Mouse (Mus musculus) testis, adult 2 months (tissue): ENCODE measurements around the gene Col8a2. TPM values are rescaled to one million over a fixed set of nuclear protein-coding genes. Genes with fewer than 3 reads are reported as not detected.

Experiments used
- H3K27ac ChIP-seq: fragments of 200-500 bp; 2 replicates; pipeline ENCODE4 v1.5.1; 2012; ENCODE audit warnings: low read depth, low read length; ENCODE audit not compliant: control insufficient read depth, insufficient read depth
- H3K27me3 ChIP-seq: fragments of 200-500 bp; 2 replicates; pipeline ENCODE4 v1.6.1; 2012; ENCODE audit warnings: mild to moderate bottlenecking, low read length, moderate library complexity; ENCODE audit not compliant: control insufficient read depth, insufficient read depth
- H3K36me3 ChIP-seq: fragments of 200-500 bp; 2 replicates; pipeline ENCODE4 v1.6.1; 2012; ENCODE audit warnings: mild to moderate bottlenecking, low read length; ENCODE audit not compliant: control insufficient read depth, insufficient read depth
- H3K4me1 ChIP-seq: fragments of 200-500 bp; 2 replicates; pipeline ENCODE4 v1.6.1; 2012; ENCODE audit warnings: low read length; ENCODE audit not compliant: control insufficient read depth, insufficient read depth
- H3K4me3 ChIP-seq: fragments of 200-500 bp; 2 replicates; pipeline ENCODE4 v1.5.1; 2012; ENCODE audit warnings: low read depth, mild to moderate bottlenecking, low read length, moderate library complexity, mixed read lengths; ENCODE audit not compliant: control insufficient read depth
- CTCF ChIP-seq: fragments of 200-500 bp; IDR thresholded peaks from 2 replicates; pipeline ENCODE4 v1.5.1; 2012; ENCODE audit warnings: low read depth, mild to moderate bottlenecking, inconsistent platforms, low read length, moderate library complexity; ENCODE audit not compliant: control insufficient read depth, insufficient read depth, insufficient replicate concordance
- POLR2A ChIP-seq: fragments of 200-500 bp; IDR thresholded peaks from 2 replicates; pipeline ENCODE4 v1.6.1; 2012; ENCODE audit warnings: low read depth, mild to moderate bottlenecking, inconsistent platforms, low read length, moderate library complexity; ENCODE audit not compliant: control insufficient read depth
- polyA plus RNA-seq: library from polyadenylated mRNA; depleted of rRNA; stranded (reverse); fragments of >200 nt; gene quantifications from 2 replicates; pipeline ENCODE4 v1.2.3, GENCODE M21; 2012

Gene Col8a2
- polyA plus RNA-seq, 1 experiment = 0.48 TPM

DNA sequence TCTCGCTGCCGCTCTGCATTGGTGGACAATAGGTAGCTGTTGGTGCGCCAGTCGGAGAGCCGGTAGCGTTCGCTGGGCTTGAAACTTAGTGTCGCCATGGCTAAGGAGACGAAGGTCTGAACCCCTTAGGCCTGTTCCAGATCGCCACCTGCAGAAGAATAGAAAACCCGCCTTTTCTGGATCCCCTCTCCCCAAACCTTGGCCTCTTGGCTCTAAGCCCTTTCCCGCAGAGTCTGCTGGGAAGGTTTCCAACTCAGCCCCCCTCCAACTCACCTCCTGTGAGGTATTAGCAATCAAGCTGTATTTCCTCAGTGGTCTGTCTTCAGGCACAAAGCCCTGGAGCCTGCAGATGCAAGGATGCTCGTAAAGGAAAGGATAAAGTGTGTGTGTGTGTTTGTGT is 38.3 kb downstream of the Col8a2 start:
- Histone ChIP-seq H3K36me3 (no peaks in the 10 kb centered on the region), H3K4me1 (peaks cover 16% of the 10 kb centered on the region), H3K27me3 (no peaks in the 10 kb centered on the region), H3K4me3 (peak overlapping the region; percentile 82), H3K27ac (peak overlapping the region; percentile 50)
- TF ChIP-seq POLR2A = no peak
- no peak for TF ChIP-seq CTCF

DNA sequence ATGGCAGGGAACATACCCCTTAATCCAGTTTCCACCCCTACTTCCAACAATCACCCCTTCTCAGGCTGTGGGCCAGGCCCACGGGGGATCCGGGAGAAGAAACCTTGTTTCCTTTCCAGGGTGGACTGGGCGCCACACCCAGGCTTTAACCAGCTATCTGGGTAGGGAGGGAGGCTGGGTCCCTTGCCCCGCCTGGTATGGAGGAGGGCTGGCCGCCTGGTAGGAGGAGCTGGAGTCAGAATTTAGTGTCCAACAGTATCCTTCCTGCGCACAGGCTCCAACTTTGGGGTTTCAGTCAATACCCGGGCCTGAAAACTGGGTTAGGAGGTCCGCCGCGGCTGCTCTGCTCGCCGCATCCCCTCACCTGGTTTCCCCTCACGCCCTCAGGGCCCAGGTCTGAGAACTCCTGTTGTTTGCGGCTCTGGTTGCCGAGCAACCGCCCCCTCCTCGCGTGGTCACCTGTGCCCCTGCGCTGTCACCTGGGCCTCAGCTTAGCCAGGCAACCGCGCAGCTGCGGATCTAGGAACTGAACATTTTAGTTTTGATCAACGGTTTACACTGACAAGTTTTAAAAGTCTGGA is 38.8 kb downstream of the Col8a2 start, which contains the start of gene Tekt2:
TSS of gene Tekt2 (minus strand) at position 408 of the 581 bp plus-strand sequence.
- Histone ChIP-seq H3K4me1 (peaks cover 16% of the 10 kb centered on the region), H3K27me3 (no peaks in the 10 kb centered on the region), H3K4me3 (peak within 1 kb of the TSS; percentile 82), H3K36me3 (no peaks in the 10 kb centered on the region), H3K27ac (peak within 1 kb of the TSS; percentile 50)
- TF ChIP-seq CTCF = no peak
- TF ChIP-seq POLR2A = peak; percentile 79; the same call in 1 of the 2 replicates

DNA sequence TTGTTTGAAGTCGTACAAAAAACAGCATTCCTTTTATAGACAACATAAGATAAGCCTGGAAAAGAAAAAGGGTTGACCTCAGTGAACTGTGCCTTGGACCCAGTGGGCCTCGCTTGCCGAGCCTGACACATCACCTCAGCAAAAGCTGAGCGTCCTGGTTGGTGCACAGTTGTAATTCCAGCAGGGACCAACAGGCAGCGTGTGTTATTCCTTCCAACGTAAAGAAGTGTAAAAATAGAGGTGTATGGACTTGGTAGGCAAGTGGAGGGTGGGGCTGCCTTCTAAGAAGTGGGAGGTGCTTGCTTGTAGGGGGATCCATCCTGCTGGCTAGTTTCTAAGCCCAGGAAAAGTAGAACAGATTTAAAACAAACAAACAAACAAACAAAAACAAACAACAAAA is 39.4 kb downstream of the Col8a2 start:
- TF ChIP-seq POLR2A (no peak), CTCF (no peak)
- no peaks in the 10 kb centered on the region for H3K27me3 ChIP-seq
- H3K4me1 ChIP-seq = peaks cover 13% of the 10 kb centered on the region
- no peaks in the 10 kb centered on the region for H3K36me3 ChIP-seq
- peak overlapping the region; percentile 68 for H3K4me3 ChIP-seq
- no peak overlapping the region for H3K27ac ChIP-seq

DNA sequence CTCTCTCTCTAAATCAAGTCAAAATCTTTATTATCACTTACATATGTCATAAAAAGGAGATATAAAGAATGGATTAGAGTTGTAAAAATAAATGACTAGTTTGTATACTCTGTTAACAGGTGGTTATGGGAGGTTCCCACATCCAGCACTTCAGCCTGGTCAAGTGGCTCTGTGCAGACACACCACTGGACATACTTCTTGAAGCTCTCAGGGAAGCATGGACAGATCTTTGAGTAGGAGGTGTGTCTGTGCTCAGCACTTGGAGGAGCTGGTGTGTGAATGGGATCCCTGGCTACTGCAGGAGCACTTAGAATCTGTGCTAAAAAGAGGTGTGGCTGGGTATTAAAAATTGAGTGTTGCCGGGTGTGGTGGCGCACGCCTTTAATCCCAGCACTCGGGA is 43.7 kb downstream of the Col8a2 start:
- peaks cover 6% of the 10 kb centered on the region for H3K4me1 ChIP-seq
- TF ChIP-seq POLR2A = no peak
- TF ChIP-seq CTCF = no peak
- no peaks in the 10 kb centered on the region for H3K36me3 ChIP-seq
- no peak overlapping the region for H3K4me3 ChIP-seq
- no peaks in the 10 kb centered on the region for H3K27me3 ChIP-seq
- no peak overlapping the region for H3K27ac ChIP-seq

DNA sequence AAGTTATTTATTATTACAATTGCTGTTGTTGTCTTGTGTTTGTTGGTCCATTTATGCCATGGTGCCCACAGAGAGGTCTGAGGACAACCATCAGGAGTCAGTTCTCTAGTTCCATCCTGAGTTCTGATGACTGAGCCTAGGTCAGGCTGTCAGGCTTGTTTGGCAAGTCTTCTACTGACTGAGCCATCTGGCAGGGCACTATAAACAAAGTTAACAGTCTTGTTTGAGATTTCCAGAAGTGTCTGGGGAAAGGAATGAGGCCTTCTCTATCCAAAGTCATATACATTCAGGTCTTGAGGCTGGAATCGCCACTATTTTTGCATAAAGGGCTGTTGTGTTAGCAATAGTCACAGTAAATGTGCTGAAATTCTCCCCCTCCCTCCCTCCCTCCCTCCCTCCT is 45.2 kb downstream of the Col8a2 start:
- TF ChIP-seq POLR2A = no peak
- TF ChIP-seq CTCF = no peak
- H3K4me1 ChIP-seq = no peaks in the 10 kb centered on the region
- no peak overlapping the region for H3K27ac ChIP-seq
- H3K36me3 ChIP-seq = no peaks in the 10 kb centered on the region
- H3K27me3 ChIP-seq = no peaks in the 10 kb centered on the region
- H3K4me3 ChIP-seq = no peak overlapping the region

DNA sequence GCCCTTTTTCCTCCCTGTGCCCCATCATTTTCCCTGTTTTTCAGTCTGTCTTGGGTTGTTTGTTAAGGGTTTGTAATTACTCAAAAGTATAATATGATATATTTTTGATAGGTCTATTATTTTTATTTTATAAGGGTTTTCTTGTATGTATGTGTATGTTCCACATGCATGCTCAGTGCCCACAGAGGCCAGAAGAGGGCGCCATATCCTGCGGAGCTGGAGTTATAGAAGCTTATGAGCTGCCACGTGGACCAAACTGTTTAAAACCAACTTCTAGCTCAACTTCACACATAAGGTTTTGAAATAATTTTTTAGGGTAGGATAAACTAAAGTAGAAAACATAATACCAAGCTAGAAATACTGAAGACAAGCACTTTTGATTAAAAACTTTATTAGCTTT is 45.8 kb downstream of the Col8a2 start:
- Histone ChIP-seq H3K36me3 (no peaks in the 10 kb centered on the region), H3K4me1 (no peaks in the 10 kb centered on the region), H3K27me3 (no peaks in the 10 kb centered on the region), H3K27ac (no peak overlapping the region), H3K4me3 (no peak overlapping the region)
- TF ChIP-seq CTCF (peak; percentile 44; the same call in 1 of the 2 replicates), POLR2A (no peak)

DNA sequence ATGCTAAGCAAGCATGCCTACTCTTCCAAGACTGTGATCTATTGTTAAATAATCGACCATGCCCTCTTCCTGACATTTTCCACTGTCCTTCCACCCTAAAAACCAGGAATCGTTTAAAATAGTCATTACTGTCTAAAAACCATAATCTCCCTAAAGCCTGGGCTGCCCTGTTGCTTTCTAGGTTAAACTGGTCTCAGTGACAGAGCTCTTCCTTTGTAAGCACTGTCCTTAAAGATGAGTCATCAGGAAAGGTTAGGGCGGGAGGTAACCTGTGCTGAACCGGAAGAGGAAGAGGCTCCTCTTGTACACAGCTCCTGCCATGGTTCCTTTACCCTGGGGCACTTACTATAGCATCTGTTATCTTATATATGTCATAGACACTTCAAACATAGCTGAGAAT is 52.9 kb downstream of the Col8a2 start:
- no peaks in the 10 kb centered on the region for H3K27me3 ChIP-seq
- no peaks in the 10 kb centered on the region; the same call in 1 of the 2 replicates for H3K36me3 ChIP-seq
- no peaks in the 10 kb centered on the region for H3K4me1 ChIP-seq
- H3K4me3 ChIP-seq = no peak overlapping the region
- H3K27ac ChIP-seq = no peak overlapping the region
- no peak for TF ChIP-seq POLR2A
- TF ChIP-seq CTCF = no peak
